Mouse (Mus musculus) megakaryocyte, embryonic 14.5 days (primary cell): ENCODE results near the gene Cdca4. TPM values are rescaled to one million over a fixed set of nuclear protein-coding genes. Genes with fewer than 3 reads are reported as not detected.

ENCODE experiments used
- H3K27me3 ChIP-seq: replicated peaks from 2 replicates; pipeline ENCODE3; 2012; ENCODE audit warnings: inconsistent platforms
- H3K36me3 ChIP-seq: replicated peaks from 2 replicates; pipeline ENCODE3; 2012; ENCODE audit warnings: low read length, inconsistent platforms, mixed read lengths
- H3K4me1 ChIP-seq: 2 replicates; pipeline ENCODE4 v1.6.1; 2012; ENCODE audit warnings: inconsistent platforms
- H3K4me3 ChIP-seq: replicated peaks from 2 replicates; pipeline ENCODE3; 2012; ENCODE audit warnings: moderate library complexity, mild to moderate bottlenecking, inconsistent platforms
- H3K9me3 ChIP-seq: 2 replicates; pipeline ENCODE4 v1.6.1; 2012; ENCODE audit warnings: inconsistent platforms
- FLI1 ChIP-seq: IDR thresholded peaks from 2 replicates; pipeline ENCODE4 v1.6.1; 2012; ENCODE audit warnings: low read length, inconsistent platforms, mixed read lengths
- GATA1 ChIP-seq: IDR thresholded peaks from 3 replicates; pipeline ENCODE4 v1.6.1; 2012; ENCODE audit warnings: mixed read lengths, low read length, inconsistent platforms, borderline replicate concordance
- polyA plus RNA-seq: library from polyadenylated mRNA; stranded (reverse); fragments of >175 nt; gene quantifications from 2 replicates; pipeline ENCODE4 v1.2.3, GENCODE M21; 2012; ENCODE audit warnings: low replicate concordance; ENCODE audit not compliant: insufficient read depth

Cdca4 gene
- polyA plus RNA-seq, 1 experiment = 11.7 TPM

DNA sequence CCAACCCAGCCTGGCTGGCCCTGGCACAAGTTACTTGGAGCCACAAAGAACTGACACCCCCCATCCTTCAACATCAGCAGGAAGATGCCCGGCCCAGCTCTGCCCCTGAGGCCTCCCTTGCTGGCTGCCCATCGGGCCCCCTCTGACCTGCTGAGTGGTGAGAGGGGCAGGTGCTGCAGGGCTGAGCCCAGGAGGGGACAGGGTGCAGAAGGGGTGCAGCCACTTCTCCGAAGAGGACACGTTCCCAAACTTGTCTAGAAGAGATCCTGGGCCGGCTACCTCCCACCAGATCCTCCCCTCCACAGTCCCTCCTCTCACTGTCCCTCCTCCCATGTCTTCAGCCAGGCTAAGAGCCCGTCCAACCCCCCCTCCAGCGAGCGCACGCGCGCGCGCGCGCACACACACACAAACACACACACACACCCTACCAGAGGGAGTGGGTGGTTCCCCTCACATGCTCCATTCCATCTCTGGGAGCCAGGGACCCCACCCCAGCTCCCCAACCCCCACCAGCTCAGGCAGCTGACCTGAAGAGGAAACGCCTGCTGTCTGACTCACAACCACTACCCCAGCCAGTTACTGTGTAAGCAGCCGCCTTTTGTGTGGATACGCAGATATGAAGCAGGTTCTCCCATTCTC lies 33.6 kb downstream of the Cdca4 start:
- H3K36me3 ChIP-seq = no peaks in the 10 kb centered on the region
- H3K4me1 ChIP-seq = peaks cover 62% of the 10 kb centered on the region
- peaks cover 92% of the 10 kb centered on the region for H3K27me3 ChIP-seq
- H3K9me3 ChIP-seq = no peaks in the 10 kb centered on the region
- H3K4me3 ChIP-seq = peak overlapping the region; percentile 81
- TF ChIP-seq GATA1 = no peak
- no peak for TF ChIP-seq FLI1

DNA sequence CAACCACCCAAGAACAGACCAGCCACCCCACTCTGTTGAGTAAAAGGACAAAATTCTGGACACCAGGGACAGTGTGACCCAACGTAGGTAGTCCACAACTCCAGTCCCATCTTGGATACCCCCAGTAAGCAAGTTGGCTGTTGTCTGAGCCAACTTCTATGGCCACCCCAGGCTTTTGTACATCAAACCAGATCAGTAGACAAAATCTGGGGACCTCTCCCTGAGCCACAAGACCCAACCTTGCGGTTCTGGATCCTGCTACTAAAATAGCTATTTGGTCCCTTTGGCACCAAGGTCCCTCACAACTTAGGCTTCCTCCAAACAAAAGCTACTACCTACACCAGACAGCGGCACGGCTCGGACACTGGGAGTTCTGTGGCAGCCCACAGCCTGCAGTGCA lies 34.2 kb downstream of the Cdca4 start:
- no peaks in the 10 kb centered on the region for H3K36me3 ChIP-seq
- H3K27me3 ChIP-seq = peaks cover 86% of the 10 kb centered on the region
- TF ChIP-seq FLI1 (no peak), GATA1 (no peak)
- no peaks in the 10 kb centered on the region for H3K9me3 ChIP-seq
- H3K4me3 ChIP-seq = peak overlapping the region; percentile 81
- H3K4me1 ChIP-seq = peaks cover 57% of the 10 kb centered on the region

DNA sequence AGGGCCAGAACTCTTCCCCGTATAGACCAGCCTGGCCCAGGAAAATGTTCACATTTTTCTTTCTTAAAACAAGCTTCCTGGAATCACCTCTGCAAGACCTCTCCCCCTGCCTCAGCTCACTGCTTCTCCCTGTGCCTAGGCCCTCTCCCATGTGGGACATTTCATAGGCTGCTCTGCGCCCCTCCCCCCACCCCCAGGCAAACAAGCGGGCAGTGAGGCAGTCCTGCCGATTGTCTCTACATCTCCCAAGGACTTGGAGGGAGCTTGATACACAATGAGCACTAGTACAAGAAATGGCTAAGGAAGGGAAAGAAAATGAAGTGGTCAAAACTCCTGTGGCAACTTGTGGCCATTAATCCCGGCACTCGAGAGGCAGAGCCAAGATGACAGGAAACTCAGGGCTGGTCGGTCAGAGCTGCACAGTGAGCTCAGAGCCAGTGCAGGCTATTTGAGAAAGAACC lies 34.8 kb downstream of the Cdca4 start:
- Histone ChIP-seq H3K36me3 (no peaks in the 10 kb centered on the region), H3K4me3 (peak overlapping the region; percentile 67), H3K4me1 (peaks cover 56% of the 10 kb centered on the region), H3K9me3 (no peaks in the 10 kb centered on the region), H3K27me3 (peaks cover 82% of the 10 kb centered on the region)
- TF ChIP-seq FLI1 (no peak), GATA1 (no peak)

DNA sequence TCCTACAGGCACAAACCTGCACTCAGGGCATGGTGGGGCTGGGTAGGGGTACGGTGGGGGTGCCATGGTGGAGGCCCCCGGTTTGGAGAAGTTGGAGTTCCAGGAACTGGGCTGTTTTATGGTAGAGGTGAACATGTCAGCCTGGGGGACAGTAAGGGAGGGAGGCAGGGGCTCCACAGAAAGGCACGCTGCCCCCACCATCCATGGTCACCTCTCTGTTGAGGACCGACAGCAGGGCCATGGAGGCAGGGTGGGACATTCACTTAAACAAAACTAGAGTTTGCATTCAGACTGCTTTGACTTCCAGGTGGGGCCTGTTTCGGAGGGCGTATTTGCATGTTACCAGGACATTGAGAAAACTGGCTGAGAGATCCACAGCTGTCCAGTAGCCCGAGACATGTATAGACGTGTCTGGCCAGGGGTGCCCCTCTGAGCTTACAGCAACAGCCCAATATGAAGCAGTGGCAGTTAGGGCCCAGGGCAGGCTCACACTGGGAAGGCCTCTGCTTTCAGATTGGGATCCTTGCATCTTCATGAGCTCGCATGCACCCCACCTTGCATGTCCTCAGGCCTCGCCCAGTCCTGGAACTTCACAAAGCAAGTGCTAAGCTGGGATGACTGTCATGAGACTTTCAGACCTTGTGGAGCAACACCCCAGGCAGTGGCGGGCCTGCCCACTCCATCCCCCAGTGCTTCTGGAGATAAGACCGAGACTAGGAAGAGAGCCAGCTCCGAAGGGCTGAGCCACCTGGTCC lies 35.4 kb downstream of the Cdca4 start:
- H3K4me1 ChIP-seq = peaks cover 50% of the 10 kb centered on the region
- no peaks in the 10 kb centered on the region for H3K36me3 ChIP-seq
- H3K4me3 ChIP-seq = peak overlapping the region; percentile 59

DNA sequence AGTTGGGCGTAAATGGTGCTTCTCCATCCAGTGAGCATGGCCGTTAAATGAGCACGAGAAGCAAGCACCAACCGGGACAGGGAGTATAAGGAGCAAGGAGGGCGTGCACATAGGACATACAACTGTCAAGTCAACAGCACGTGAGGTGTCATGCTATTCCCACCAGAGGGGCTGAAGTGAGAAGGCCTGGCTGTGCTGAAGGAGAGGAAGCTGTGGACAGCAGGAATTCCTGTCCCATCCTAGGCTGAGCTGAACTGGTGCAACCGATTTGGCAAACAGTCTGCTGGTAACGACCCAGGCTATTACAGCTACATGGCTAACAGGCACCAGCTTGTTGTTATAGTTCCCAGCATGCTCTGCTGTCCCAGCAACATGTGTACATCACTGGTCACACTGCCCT lies 38.2 kb downstream of the Cdca4 start:
- Histone ChIP-seq H3K36me3 (peaks cover 1% of the 10 kb centered on the region), H3K4me3 (peak overlapping the region; percentile 0), H3K27me3 (peaks cover 80% of the 10 kb centered on the region), H3K9me3 (peaks cover 4% of the 10 kb centered on the region), H3K4me1 (peaks cover 31% of the 10 kb centered on the region)
- TF ChIP-seq FLI1 (no peak), GATA1 (no peak)

More for the DNA sequence above, 35.4 kb downstream of the Cdca4 start:
- TF ChIP-seq FLI1 (no peak), GATA1 (no peak)
- Histone ChIP-seq H3K27me3 (peaks cover 81% of the 10 kb centered on the region), H3K9me3 (no peaks in the 10 kb centered on the region)

DNA sequence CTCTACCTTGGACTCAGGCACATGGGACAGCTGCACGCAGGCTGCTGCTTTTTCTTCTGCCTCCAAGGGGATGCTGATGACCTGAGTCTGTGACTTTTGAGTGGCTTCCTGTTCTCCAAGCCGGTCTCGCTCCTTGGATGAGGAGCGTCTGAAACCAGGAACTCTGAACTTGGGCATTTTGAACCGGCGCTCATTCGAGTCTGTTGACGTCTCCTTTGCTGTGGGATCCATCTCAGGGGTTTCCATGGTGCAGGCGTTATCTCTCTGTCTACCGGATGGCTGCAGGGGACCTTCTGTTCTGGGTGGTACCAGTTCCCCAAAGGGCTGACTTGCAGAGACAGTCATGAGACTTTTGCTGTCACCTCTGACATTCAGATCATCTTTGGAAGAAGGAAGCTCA lies 54.7 kb downstream of the Cdca4 start:
- no peak overlapping the region for H3K4me3 ChIP-seq
- no peaks in the 10 kb centered on the region for H3K36me3 ChIP-seq
- no peaks in the 10 kb centered on the region; the same call in 1 of the 2 replicates for H3K4me1 ChIP-seq
- peaks cover 34% of the 10 kb centered on the region for H3K9me3 ChIP-seq
- peaks cover 49% of the 10 kb centered on the region for H3K27me3 ChIP-seq
- TF ChIP-seq FLI1 (no peak), GATA1 (no peak)

DNA sequence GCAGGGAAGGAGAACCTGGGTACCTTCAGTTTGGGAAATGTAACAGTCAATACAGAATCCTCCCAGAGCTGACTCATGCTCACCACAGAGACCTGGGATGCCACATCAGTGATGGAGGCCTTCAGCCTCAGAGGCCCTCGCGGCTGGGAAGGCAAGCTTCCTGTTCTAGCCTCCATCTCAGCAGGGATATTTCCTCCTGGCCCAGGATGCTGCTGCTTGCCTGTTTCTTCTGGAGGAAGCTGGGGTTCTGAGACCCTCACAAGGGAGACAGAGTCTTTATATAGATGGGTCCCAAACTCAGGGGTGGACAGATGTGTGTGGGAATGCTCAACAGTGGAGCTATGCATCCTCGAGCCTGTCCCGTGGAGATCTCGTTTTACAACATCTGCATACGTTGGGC lies 55.2 kb downstream of the Cdca4 start:
- Histone ChIP-seq H3K27me3 (peaks cover 54% of the 10 kb centered on the region), H3K9me3 (peaks cover 34% of the 10 kb centered on the region), H3K4me1 (no peaks in the 10 kb centered on the region; the same call in 1 of the 2 replicates), H3K36me3 (no peaks in the 10 kb centered on the region), H3K4me3 (no peak overlapping the region)
- TF ChIP-seq FLI1 (no peak), GATA1 (no peak)

DNA sequence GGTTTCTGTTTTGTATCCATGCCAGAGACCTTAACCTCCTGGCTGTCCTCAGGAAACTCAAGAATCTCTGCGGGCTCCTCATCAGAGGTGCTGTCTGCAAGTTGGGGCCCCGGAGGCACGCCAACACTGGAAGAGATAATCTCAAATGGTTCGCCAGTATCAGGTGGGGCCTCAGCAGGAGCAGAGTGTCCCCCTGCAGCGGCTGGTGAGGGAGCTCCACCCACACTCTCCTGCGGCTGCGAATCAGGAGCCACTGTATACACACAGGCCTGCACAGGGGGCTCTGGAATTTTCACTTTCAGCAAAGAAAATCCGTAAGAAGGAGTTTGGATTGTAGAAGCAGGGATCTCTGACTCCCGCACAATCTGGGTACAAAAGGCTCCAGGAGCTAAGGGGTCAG lies 55.9 kb downstream of the Cdca4 start:
- no peak overlapping the region for H3K4me3 ChIP-seq
- peaks cover 34% of the 10 kb centered on the region for H3K9me3 ChIP-seq
- TF ChIP-seq FLI1 (no peak), GATA1 (no peak)
- H3K4me1 ChIP-seq = no peaks in the 10 kb centered on the region; the same call in 1 of the 2 replicates
- no peaks in the 10 kb centered on the region for H3K36me3 ChIP-seq
- peaks cover 60% of the 10 kb centered on the region for H3K27me3 ChIP-seq

DNA sequence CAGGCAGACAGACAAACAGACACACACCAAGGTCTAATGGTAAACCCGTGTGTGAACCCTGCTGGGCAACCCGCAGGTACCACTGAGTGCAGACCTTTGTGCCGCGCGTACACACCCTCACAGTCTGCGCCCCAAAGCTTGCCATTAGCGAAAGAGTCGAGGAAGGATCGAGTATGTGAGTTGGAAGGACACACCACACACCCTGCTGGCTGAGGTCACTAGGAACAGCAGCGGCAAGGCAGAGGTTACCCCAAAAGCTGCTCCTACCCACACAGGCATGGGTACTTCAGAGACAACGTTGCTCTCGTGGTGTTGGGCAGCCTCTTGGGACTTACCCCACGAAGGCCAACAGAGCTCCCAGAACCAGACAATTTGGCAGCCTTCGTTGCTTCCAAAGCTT lies 56.9 kb downstream of the Cdca4 start:
- Histone ChIP-seq H3K4me3 (no peak overlapping the region), H3K27me3 (peaks cover 70% of the 10 kb centered on the region), H3K36me3 (no peaks in the 10 kb centered on the region), H3K9me3 (peaks cover 34% of the 10 kb centered on the region), H3K4me1 (no peaks in the 10 kb centered on the region; the same call in 1 of the 2 replicates)
- TF ChIP-seq GATA1 (no peak), FLI1 (no peak)

DNA sequence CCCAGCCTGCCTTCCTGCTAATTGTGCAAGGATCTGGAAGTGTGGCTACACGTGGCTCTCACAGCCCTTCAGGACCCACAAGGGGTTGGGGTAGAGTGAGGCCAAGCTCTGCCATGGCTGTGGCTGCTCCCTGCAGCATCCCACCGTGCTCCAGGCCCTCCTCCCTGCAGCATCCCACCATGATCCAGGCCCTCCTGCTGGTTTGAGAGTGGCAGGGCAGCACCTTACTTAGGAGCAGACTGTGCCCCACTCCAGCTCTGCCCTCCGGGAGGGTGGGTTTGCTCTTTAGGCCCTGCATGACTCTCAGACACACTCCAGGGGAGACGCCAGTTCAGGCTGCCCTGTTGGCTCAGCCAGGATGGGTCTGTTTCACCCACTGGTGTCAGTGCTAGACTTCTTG lies 58.8 kb downstream of the Cdca4 start:
- H3K36me3 ChIP-seq = no peaks in the 10 kb centered on the region
- H3K27me3 ChIP-seq = peaks cover 80% of the 10 kb centered on the region
- H3K4me1 ChIP-seq = no peaks in the 10 kb centered on the region; the same call in 1 of the 2 replicates
- no peak for TF ChIP-seq GATA1
- TF ChIP-seq FLI1 = no peak
- H3K9me3 ChIP-seq = peaks cover 30% of the 10 kb centered on the region
- no peak overlapping the region for H3K4me3 ChIP-seq

Other genes with a start within 250 kb of the Cdca4 start
- 569 and 1,129 TPM in 2 replicates for gene Inf2, start 240.6 kb downstream of the Cdca4 start, polyA plus RNA-seq
- 10.1 and 38.2 TPM in 2 replicates for gene Adssl1, start 209.4 kb downstream of the Cdca4 start, polyA plus RNA-seq
- 33.7 and 63.6 TPM in 2 replicates for gene Siva1, start 184.7 kb downstream of the Cdca4 start, polyA plus RNA-seq
- 237 and 415 TPM in 2 replicates for gene Akt1, start 154.5 kb downstream of the Cdca4 start, polyA plus RNA-seq
- gene Zbtb42, start 150.6 kb downstream of the Cdca4 start, polyA plus RNA-seq = 0.52 and 0.72 TPM in 2 replicates
- gene Cep170b, start 109.0 kb downstream of the Cdca4 start, polyA plus RNA-seq = 2.2 and 5.6 TPM in 2 replicates
- 11.4 and 36.3 TPM in 2 replicates for gene Pld4, start 68.8 kb downstream of the Cdca4 start, polyA plus RNA-seq
- 3.3 TPM in 1 of 2 replicates, not detected in the other for gene Ahnak2, start 26.8 kb downstream of the Cdca4 start, polyA plus RNA-seq
- gene Clba1, start 20.5 kb downstream of the Cdca4 start, polyA plus RNA-seq = 8.2 and 25.4 TPM in 2 replicates
- 1.2 TPM in 1 of 2 replicates, not detected in the other for gene Gpr132, start 38.8 kb upstream of the Cdca4 start, polyA plus RNA-seq
- 4.8 and 14.7 TPM in 2 replicates for gene Jag2, start 100.4 kb upstream of the Cdca4 start, polyA plus RNA-seq
- 14.1 and 42.5 TPM in 2 replicates for gene Nudt14, start 112.7 kb upstream of the Cdca4 start, polyA plus RNA-seq
- 25.3 and 64.2 TPM in 2 replicates for gene Btbd6, start 147.1 kb upstream of the Cdca4 start, polyA plus RNA-seq
- gene Brf1, start 171.3 kb upstream of the Cdca4 start, polyA plus RNA-seq = 11.5 and 16.3 TPM in 2 replicates
- gene Pacs2, start 185.1 kb upstream of the Cdca4 start, polyA plus RNA-seq = 7.0 and 8.7 TPM in 2 replicates
- not detected in 2 replicates for gene Tex22, start 245.1 kb upstream of the Cdca4 start, polyA plus RNA-seq